Mouse (Mus musculus) megakaryocyte-erythroid progenitor cell, adult 5-6 weeks (primary cell): Measurements from ENCODE around the gene Dyx1c1. TPM values are rescaled to one million over a fixed set of nuclear protein-coding genes. Genes with fewer than 3 reads are reported as not detected.

Source experiments
- ATAC-seq: replicated peaks from 2 replicates; pipeline ENCODE4 v1.8.0; 2016; ENCODE audit warnings: mild to moderate bottlenecking, inconsistent platforms; ENCODE audit not compliant: severe bottlenecking, poor library complexity, low FRiP score, low TSS enrichment
- total RNA-seq, 2 experiments: library from RNA; stranded (forward) in 1 of 2; stranded (reverse) in 1 of 2; fragments of 200-1000, 215-1000 nt in 1 of 2; fragments of >200 nt in 1 of 2; fragmentation: Nextera tagmentation in 1 of 2; gene quantifications; 2 replicates each; pipeline ENCODE4 v1.2.3; 2014 to 2017

Gene Dyx1c1
- total RNA-seq, 2 experiments from 2014 or later: not detected

DNA sequence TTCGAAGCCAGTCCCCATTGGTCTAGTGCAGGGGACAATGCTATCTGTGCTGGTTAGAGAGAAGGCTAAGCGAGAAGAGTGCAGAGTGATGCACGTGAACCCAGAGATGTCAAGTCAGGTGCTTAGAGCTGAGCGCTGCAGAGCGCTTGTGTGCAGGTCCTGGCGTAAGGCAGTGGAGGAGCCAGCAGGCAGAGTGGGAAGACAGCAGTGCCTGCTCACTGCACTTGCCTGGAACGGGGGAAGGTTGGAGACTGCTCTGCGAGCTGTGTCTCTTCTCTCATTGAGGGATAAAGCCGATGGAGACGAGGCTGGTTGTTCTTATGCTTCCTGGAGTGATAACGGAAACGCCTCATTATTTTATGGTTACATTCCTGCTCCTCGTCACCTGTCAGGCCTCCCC, 56.1 kb downstream of the Dyx1c1 start:
- no peak for ATAC-seq

DNA sequence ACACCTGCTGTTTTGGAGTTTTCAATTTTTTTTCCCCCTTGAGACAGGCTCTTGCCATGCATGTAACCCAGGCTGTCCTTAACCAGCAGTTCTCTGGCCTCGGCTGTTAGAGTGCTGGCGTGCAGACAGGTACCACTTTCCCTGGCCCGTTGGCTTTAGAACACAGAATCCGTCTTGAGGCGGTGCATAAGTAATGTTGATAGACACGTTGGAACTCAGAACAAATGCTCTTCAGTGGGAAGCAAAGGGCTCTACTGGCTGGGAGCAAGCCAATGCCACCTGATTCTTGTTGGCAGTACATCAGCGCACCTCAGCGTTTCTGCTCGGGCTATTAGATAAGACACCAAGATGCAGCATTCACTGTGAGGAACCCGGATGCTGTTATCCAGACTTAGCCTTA, 61.3 kb downstream of the Dyx1c1 start:
- ATAC-seq: no peak

DNA sequence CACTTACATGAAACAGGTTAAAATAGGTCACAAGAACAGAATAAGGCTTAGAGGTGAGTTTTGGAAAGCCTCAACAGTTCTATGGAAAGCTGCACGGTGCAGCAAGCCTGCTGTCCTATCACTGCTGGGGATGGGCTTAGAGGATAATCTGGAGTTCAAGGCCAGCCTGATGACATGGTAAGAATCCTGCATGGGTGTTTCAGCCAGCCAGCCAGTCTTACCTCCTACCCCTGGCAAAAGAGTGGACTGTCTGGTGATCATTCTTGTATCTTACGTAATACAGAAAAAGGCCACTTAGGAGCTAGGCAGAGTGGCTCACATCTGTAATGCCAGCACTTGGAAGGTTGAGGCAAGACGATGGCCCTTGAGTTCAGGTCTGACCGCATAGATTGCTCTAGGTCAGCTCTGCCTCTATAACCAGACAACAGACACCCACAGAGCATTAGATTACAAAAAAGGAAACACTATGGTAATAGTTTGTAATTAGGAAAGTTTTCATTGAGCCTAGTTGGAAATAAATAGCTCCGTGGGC, 62.0 kb downstream of the Dyx1c1 start:
- no peak for ATAC-seq

Other genes starting within 250 kb of the Dyx1c1 start
- gene Prtg, start 151.9 kb upstream of the Dyx1c1 start, total RNA-seq (2014; fragmentation: Nextera tagmentation): not detected in 2 replicates
- not detected in 2 replicates for gene Prtg, start 151.9 kb upstream of the Dyx1c1 start, total RNA-seq (2017)
- gene Pygo1, start 33.1 kb upstream of the Dyx1c1 start, total RNA-seq (2014; fragmentation: Nextera tagmentation): not detected in 2 replicates
- not detected in 2 replicates for gene Pygo1, start 33.1 kb upstream of the Dyx1c1 start, total RNA-seq (2017)
- gene Gm44503, start 67 bp downstream of the Dyx1c1 start, total RNA-seq (2014; fragmentation: Nextera tagmentation): 2.7 TPM in 1 of 2 replicates, not detected in the other
- 1.8 TPM in 1 of 2 replicates, not detected in the other for gene Gm44503, start 67 bp downstream of the Dyx1c1 start, total RNA-seq (2017)
- gene Ccpg1os, start 26.6 kb downstream of the Dyx1c1 start, total RNA-seq (2014; fragmentation: Nextera tagmentation): 9.5 and 9.9 TPM in 2 replicates
- gene Ccpg1os, start 26.6 kb downstream of the Dyx1c1 start, total RNA-seq (2017): 7.6 and 8.1 TPM in 2 replicates
- 5.6 and 6.8 TPM in 2 replicates for gene Ccpg1, start 26.6 kb downstream of the Dyx1c1 start, total RNA-seq (2014; fragmentation: Nextera tagmentation)
- 19.4 and 28.5 TPM in 2 replicates for gene Ccpg1, start 26.6 kb downstream of the Dyx1c1 start, total RNA-seq (2017)
- 22.7 and 28.2 TPM in 2 replicates for gene Pigb, start 81.6 kb downstream of the Dyx1c1 start, total RNA-seq (2014; fragmentation: Nextera tagmentation)
- gene Pigb, start 81.6 kb downstream of the Dyx1c1 start, total RNA-seq (2017): 5.2 and 8.2 TPM in 2 replicates
- 7.6 and 11.3 TPM in 2 replicates for gene Rab27a, start 86.1 kb downstream of the Dyx1c1 start, total RNA-seq (2014; fragmentation: Nextera tagmentation)
- gene Rab27a, start 86.1 kb downstream of the Dyx1c1 start, total RNA-seq (2017): 9.8 and 17.4 TPM in 2 replicates
- gene Khdc3, start 143.1 kb downstream of the Dyx1c1 start, total RNA-seq (2014; fragmentation: Nextera tagmentation): not detected in 2 replicates
- gene Khdc3, start 143.1 kb downstream of the Dyx1c1 start, total RNA-seq (2017): not detected in 2 replicates
- gene Gm20509, start 143.7 kb downstream of the Dyx1c1 start, total RNA-seq (2014; fragmentation: Nextera tagmentation): not detected in 2 replicates
- gene Gm20509, start 143.7 kb downstream of the Dyx1c1 start, total RNA-seq (2017): not detected in 2 replicates
- 103 and 110 TPM in 2 replicates for gene Rsl24d1, start 154.6 kb downstream of the Dyx1c1 start, total RNA-seq (2014; fragmentation: Nextera tagmentation)
- gene Rsl24d1, start 154.6 kb downstream of the Dyx1c1 start, total RNA-seq (2017): 193 and 210 TPM in 2 replicates